Mouse (Mus musculus): ENCODE results near the gene Kcnv2.

- TF ChIP-seq POLR2A (IDR thresholded peaks at IDR 0.05; ENCODE audit: extremely low read depth, insufficient read depth, low read length) (no peak), CTCF (IDR thresholded peaks at IDR 0.05; ENCODE audit: extremely low read depth, insufficient read depth, low read length) (no peak)
These were observed 47.2 kb downstream of the Kcnv2 start for GRCm38 (mm10) chr19:27369461-27370135.
